Mouse (Mus musculus) myocyte (in vitro differentiated cells): ENCODE measurements around the gene Slc23a2.

Experiments used
- E2F4 ChIP-seq: IDR thresholded peaks from one replicate; pipeline ENCODE4 v1.6.1; 2011; ENCODE audit warnings: mild to moderate bottlenecking, control low read depth, moderate library complexity; ENCODE audit not compliant: insufficient read depth
- MYOG ChIP-seq, 3 experiments: IDR thresholded peaks; one replicate each; pipeline ENCODE4 v1.6.1; 2011; ENCODE audit warnings: control low read depth in 2 of 3, low read depth in 2 of 3, mild to moderate bottlenecking in 2 of 3; ENCODE audit not compliant: insufficient read length in 2 of 3, control insufficient read depth in 1 of 3, insufficient read depth in 1 of 3
- POLR2A ChIP-seq: IDR thresholded peaks from one replicate; pipeline ENCODE4 v1.6.1; 2011; ENCODE audit warnings: low read depth, mild to moderate bottlenecking, control low read depth, moderate library complexity; ENCODE audit not compliant: insufficient read length
- TCF3 ChIP-seq: IDR thresholded peaks from one replicate; pipeline ENCODE4 v1.6.1; 2011; ENCODE audit warnings: low read depth, control low read depth; ENCODE audit not compliant: insufficient read length

DNA sequence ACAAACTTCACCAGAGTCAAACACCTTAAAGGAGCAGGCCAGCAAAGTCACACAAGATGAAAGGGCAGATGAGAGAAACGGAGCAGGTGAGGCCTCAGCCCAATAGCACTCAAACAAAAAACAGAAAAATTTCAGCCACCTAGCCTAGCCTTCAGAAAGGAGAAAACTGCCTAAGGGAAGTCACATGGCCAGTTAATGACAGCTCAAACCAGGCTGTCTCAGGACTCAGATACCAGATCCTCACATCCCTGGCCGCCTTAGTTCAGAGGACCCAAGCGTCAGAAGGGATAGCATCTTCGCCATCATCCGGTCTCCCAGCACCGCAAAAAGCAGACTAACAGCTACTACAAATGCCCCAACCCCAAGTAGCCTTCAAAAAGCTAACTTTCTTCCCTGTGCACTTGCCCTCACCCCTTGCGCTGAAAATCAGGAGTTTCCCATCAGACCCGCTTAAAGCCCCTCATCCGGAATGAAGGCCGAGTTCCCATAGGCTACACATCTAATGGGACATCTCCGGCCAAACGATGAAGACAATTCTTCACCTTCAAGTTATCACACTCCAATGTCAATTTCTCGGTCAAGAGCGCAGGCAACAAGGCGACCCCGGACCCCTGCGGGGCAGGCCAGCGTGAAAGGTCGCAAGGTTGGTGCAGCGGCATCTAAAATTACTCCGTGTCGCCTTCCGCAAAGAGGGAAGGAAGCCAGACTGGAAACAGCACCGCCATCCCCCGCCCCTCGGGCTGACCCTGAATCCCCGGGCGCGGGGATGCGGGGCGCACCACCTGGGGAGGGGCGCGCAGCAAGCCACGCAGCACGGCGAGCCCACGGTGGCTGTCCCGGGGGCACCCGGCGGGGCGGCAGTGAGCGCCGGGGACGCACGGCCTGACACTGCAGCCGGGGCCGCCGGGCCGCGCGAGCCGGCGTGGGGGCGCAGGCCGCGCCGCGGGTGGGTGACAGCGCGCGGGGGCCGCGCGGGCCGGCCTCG is 673 bp downstream of the Slc23a2 start:
- TF ChIP-seq MYOG (IDR thresholded peaks at IDR 0.05; ENCODE audit: control insufficient read depth in 1 of 3, insufficient read depth in 1 of 3, insufficient read length in 2 of 3, low read depth in 2 of 3), result no peak
- TF ChIP-seq E2F4, result no peak
- no peak for TF ChIP-seq POLR2A
- no peak for TF ChIP-seq TCF3
